Mouse (Mus musculus): Measurements from ENCODE around the gene Gjb4.

The Gjb4 gene

GRCm38 (mm10) chr4:127306915-127307314 is 47.0 kb downstream of the Gjb4 start:
- DNase-seq, result no peak

DNA sequence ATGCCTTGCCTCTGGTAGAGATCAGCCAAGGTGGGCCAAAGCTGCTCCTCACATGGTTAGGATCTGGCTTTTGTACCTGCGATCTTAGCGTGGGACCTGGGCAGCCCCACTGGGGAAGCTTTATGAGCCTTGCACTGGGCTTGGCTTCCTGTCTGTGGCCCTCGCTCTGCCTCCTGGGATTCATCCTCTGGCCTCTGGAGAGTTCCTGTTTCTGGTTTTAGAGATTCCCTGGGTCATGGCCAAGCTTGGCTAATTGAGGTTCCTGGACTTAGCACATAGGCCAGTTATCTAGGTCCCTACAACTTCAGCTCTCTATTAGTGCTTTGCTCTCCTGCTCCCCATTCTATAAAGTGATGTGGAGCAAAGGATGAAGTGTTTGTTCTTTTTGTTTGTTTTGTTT is 50.1 kb downstream of the Gjb4 start:
- DNase-seq, result no peak
